Mouse (Mus musculus) heart, embryonic 14.5 days (tissue): ENCODE results near the gene Dock6. TPM values are rescaled to one million over a fixed set of nuclear protein-coding genes. Genes with fewer than 3 reads are reported as not detected.

Experiments used
- ATAC-seq: fragments of 200-750 bp; cut with Nextera tagmentation; 2 replicates; pipeline ENCODE4 v1.8.0; 2017; ENCODE audit warnings: low read depth, moderate TSS enrichment; ENCODE audit not compliant: insufficient number of reproducible peaks, insufficient read depth, low FRiP score
- H3K27ac ChIP-seq, 2 experiments: fragments of 200-500 bp in 1 of 2; fragments of 300-500 bp in 1 of 2; sonication (generic) in 1 of 2; replicated peaks in 1 of 2; 2 replicates each; pipeline ENCODE4 v1.5.1; 2012 to 2014; ENCODE audit warnings: low read depth in 2 of 2, low read length in 2 of 2, control low read depth in 1 of 2, mild to moderate bottlenecking in 1 of 2, mixed read lengths in 1 of 2; ENCODE audit not compliant: control insufficient read depth in 1 of 2, insufficient read depth in 1 of 2
- H3K27me3 ChIP-seq: fragments of 300-500 bp; sonication (generic); 2 replicates; pipeline ENCODE4 v1.6.1; 2014; ENCODE audit warnings: mild to moderate bottlenecking, low read length, control low read depth; ENCODE audit not compliant: control insufficient read depth, insufficient read depth
- H3K36me3 ChIP-seq: fragments of 300-500 bp; sonication (generic); 2 replicates; pipeline ENCODE4 v1.6.1; 2014; ENCODE audit warnings: mild to moderate bottlenecking, control low read depth, low read length, mixed read lengths; ENCODE audit not compliant: control insufficient read depth, insufficient read depth
- H3K4me1 ChIP-seq, 2 experiments: fragments of 200-500 bp in 1 of 2; fragments of 300-500 bp in 1 of 2; sonication (generic) in 1 of 2; 2 replicates each; pipeline ENCODE4 v1.6.1; 2012 to 2014; ENCODE audit warnings: low read length in 2 of 2, control low read depth in 1 of 2, mixed read lengths in 1 of 2; ENCODE audit not compliant: control insufficient read depth in 2 of 2, insufficient read depth in 2 of 2
- H3K4me2 ChIP-seq: fragments of 300-500 bp; sonication (generic); 2 replicates; pipeline ENCODE4 v1.6.1; 2014; ENCODE audit warnings: mild to moderate bottlenecking, low read length
- H3K4me3 ChIP-seq, 2 experiments: fragments of 200-500 bp in 1 of 2; fragments of 300-500 bp in 1 of 2; sonication (generic) in 1 of 2; 2 replicates each; pipeline ENCODE4 v1.5.1; 2012 to 2014; ENCODE audit warnings: low read length in 2 of 2, mild to moderate bottlenecking in 2 of 2, control low read depth in 1 of 2, low read depth in 1 of 2, moderate library complexity in 1 of 2; ENCODE audit not compliant: control insufficient read depth in 1 of 2, insufficient read depth in 1 of 2
- H3K9ac ChIP-seq: fragments of 300-500 bp; sonication (generic); 2 replicates; pipeline ENCODE4 v1.6.1; 2014; ENCODE audit warnings: mild to moderate bottlenecking, low read length
- H3K9me3 ChIP-seq: fragments of 300-500 bp; sonication (generic); 2 replicates; pipeline ENCODE4 v1.6.1; 2016; ENCODE audit warnings: low read length, control low read depth; ENCODE audit not compliant: control insufficient read depth
- WGBS: fragments of 180-500 bp; shearing (Covaris S2); extraction: QIAGEN DNeasy Blood & Tissue Kit; methylation state at CpG from one replicate; pipeline ENCODE4 v1.1.7; 2014; 5-methylcytosine and 5-hydroxymethylcytosine counted together
- polyA plus RNA-seq: library from polyadenylated mRNA; unstranded; fragments of >200 nt; fragmentation: Nextera tagmentation; extraction: Ambion mirVana; gene quantifications from 2 replicates; pipeline ENCODE4 v1.2.1, GENCODE M21; 2014

The Dock6 gene
- polyA plus RNA-seq, 1 experiment from 2014 or later, result 44.5 TPM

DNA sequence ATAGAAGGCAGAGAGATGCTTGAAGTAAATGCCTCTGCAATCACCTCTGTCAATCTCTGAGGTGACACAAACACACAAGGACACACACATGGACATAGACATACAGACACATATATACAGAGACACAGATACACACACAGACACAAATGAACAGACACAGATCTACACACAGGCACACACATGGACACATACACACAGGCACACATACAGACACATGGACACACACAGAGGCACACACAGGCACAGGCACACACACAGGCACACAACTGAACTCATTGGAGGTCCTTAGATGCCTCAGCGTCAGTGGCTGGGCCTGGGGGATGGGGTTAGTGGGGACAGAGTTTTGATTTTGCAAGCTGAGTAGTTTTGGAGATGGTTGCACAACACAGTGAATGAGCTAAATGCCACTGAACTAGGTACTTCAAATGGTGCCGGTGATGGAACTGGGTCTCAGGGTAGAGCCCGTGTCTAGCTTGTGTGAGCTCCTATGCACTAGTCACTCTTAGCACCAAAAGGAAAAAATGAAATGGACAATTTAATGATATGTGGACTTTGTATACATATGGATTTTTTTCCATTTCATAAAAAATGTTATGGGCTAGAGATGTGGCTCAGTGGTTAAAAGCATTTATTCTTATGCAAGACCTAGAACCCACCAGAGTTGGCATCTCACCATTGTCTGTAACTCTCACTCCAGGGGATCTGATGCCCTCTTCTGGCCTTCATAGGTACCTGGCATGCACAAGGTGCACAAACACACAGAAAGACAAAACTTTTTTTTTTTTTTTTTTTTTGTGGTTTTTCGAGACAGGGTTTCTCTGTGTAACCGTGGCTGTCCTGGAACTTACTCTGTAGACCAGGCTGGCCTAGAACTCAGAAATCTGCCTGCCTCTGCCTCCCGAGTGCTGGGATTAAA, 88.1 kb downstream of the Dock6 start:
- H3K4me1 ChIP-seq, result peaks cover 21 to 33% of the 10 kb centered on the region in 2 experiments
- H3K27ac ChIP-seq, result no peak overlapping the region
- no peak for ATAC-seq

DNA sequence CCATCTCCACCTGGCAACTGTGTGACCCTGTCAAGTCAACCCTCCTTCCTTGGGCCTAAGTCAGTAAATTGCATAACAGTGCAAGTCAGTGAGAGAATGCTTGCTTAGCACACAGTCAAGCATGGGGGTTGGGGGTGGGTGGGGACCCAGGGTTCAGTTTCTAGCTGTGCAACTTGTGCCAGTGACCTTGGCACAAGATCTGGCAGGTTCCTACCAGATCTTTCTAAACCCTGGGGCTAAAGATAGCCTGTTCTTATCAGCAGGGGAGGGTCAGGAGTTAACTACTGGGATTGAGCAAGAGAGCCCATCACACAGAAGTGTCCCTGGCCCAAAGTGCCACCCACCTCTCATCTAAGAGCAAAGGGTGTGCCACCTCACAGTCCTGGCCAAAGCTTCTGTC, 90.3 kb downstream of the Dock6 start:
- ATAC-seq, result no peak
- no peak overlapping the region for H3K4me3 ChIP-seq
- no peak overlapping the region for H3K4me2 ChIP-seq
- H3K27ac ChIP-seq, result peak overlapping the region; percentile 43 to 64
- H3K9ac ChIP-seq, result no peak overlapping the region
- H3K27me3 ChIP-seq, result no peaks in the 10 kb centered on the region
- H3K36me3 ChIP-seq, result peaks cover 11% of the 10 kb centered on the region
- no peaks in the 10 kb centered on the region for H3K9me3 ChIP-seq
- peaks cover 13 to 25% of the 10 kb centered on the region in 2 experiments for H3K4me1 ChIP-seq

More for the DNA sequence above, 88.1 kb downstream of the Dock6 start:
- H3K9ac ChIP-seq, result no peak overlapping the region
- peaks cover 33% of the 10 kb centered on the region for H3K36me3 ChIP-seq
- H3K27me3 ChIP-seq, result no peaks in the 10 kb centered on the region
- H3K4me2 ChIP-seq, result no peak overlapping the region
- 86% methylated on average over 6 of the region's 6 CpGs for WGBS
- no peaks in the 10 kb centered on the region for H3K9me3 ChIP-seq
- no peak overlapping the region for H3K4me3 ChIP-seq

DNA sequence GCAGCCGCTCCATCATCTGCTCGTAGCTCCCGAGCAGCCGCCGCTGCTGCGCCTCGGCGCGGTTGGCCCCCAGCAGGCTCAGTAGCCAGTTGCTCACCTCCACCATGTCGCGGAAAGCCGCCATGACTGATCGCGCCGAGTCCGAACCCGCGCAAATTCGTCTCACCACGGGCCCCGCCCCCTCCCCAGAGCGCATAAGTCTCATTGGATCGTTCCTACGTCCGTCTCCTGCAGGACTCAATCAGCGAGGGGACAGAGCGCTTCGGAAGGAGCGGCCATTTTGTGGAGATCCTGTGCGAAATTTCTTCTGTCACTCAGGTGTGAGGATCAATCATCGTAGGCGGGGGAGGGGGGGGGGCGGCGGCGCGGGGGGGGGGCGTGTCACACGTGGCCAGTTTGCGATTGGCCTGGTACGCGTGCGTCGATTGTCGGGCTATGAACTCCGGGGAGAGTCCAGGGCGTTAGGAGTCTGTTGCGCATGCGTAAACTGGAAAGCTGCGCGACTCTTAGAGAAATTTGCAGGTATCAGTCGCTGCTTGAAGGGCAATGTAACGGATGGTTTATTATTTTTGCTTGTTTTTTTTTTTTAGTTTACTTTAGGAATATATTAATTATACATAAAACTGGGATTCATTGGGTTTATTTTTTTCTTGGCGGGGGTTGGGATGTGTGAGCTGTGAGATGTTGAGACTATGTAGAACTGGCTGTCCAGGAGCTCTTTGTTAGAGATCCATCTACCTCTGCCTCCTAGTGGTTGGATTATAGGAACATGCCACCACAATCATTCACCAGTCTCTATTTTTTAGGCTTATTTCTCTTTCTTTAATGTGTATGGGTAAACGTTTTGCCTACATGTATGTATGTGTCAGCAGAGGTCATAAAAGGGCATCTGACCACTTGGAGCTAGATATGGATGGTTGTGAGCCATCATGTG, 92.0 kb downstream of the Dock6 start, which contains the start of gene Spc24:
Gene Spc24, minus strand, starts transcription at position 149 of the 934 bp plus-strand sequence.
- H3K27ac ChIP-seq, result peak within 1 kb of the TSS; percentile 21 to 63; a peak in 3 of 4 replicates
- no peaks in the 10 kb centered on the region for H3K27me3 ChIP-seq
- H3K4me1 ChIP-seq, result peaks cover 13 to 25% of the 10 kb centered on the region in 2 experiments
- ATAC-seq, result peak; percentile 90
- H3K9me3 ChIP-seq, result no peaks in the 10 kb centered on the region
- peak within 1 kb of the TSS; percentile 77 for H3K4me2 ChIP-seq
- H3K36me3 ChIP-seq, result peaks cover 16% of the 10 kb centered on the region
- peak within 1 kb of the TSS; percentile 77 for H3K9ac ChIP-seq
- WGBS, result under 1% methylated on average over 49 of the region's 54 CpGs
- H3K4me3 ChIP-seq, result peak within 1 kb of the TSS; percentile 67 to 87

DNA sequence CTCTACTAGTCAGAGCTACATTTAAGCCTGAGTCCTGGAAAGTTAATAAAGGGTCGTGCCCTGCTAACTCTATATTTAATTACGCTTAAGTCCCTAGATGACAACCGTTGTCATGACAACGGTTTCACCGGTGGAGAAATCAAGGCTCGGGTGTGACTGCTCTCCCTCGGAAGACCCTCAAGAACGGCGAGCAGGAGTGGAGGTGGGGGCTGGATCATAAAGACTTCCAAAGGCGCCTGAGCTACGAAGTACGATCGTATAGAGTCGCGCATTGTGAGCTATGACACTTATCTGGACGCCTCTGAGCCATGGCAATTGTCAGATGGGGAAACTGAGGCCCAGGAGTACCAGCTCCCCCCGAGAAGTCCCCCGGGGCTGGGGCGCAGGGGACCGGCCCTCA, 92.7 kb downstream of the Dock6 start:
- WGBS, result 1% methylated on average over 20 of the region's 20 CpGs

DNA sequence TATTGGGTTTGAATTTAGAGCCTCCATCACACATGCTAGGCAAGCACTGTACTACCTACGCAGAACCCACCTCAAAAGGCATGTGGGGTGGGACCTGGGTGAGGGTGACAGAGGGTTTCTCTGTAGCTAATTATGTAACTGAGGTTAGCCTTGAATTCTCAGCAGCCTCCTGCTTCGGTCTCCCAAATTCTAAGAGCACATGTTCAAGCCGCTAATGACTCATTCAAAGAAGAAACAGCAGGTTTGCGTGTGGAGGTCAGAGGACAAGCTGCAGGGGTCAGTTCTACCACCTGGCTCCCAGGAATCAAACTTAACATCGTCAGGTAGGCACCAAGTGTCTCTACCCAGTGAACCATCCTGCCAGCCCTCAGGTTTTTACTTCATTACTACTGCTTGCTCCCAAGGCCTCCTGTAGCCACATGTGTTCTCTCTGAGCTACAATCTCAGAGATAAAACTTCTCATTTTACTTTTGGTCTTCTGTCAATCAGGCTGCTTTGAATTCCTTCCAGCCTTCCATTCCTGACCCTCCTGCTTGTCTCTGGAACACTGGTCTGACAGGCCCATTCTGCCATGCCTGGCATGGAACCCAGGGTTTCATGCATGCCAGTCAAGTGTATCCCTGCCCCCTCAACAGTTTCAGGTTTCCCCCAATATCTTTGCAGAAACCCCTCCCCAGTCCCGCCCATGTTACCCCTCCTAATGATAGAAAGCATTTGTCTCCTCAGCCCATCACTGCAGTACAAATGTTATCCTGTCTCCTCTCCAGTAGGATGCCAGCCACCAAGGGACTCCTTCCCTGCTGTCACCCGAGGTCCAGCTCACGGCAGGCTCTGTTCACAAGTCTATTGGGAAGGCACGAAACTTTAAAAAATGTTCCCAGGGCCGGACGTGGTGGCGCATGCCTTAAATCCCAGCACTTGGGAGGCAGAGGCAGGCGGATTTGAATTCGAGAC, 93.6 kb downstream of the Dock6 start:
- WGBS, result 52% methylated on average over 14 of the region's 14 CpGs
- Histone ChIP-seq H3K4me1 (peaks cover 25 to 36% of the 10 kb centered on the region in 2 experiments), H3K36me3 (peaks cover 26% of the 10 kb centered on the region), H3K27me3 (no peaks in the 10 kb centered on the region), H3K4me3 (peak overlapping the region; percentile 67 to 87), H3K9ac (peak overlapping the region; percentile 77; the same call in 1 of the 2 replicates), H3K9me3 (no peaks in the 10 kb centered on the region), H3K27ac (no peak overlapping the region), H3K4me2 (peak overlapping the region; percentile 77)
- ATAC-seq, result no peak

More for the DNA sequence above, 92.7 kb downstream of the Dock6 start:
- Histone ChIP-seq H3K27me3 (no peaks in the 10 kb centered on the region), H3K9ac (peak overlapping the region; percentile 77), H3K36me3 (peaks cover 20% of the 10 kb centered on the region), H3K9me3 (no peaks in the 10 kb centered on the region), H3K4me1 (peaks cover 17 to 28% of the 10 kb centered on the region in 2 experiments), H3K27ac (peak overlapping the region in 1 of 2 experiments; percentile 2; a peak in 1 of 4 replicates), H3K4me2 (peak overlapping the region; percentile 77), H3K4me3 (peak overlapping the region; percentile 67 to 87)
- no peak for ATAC-seq

DNA sequence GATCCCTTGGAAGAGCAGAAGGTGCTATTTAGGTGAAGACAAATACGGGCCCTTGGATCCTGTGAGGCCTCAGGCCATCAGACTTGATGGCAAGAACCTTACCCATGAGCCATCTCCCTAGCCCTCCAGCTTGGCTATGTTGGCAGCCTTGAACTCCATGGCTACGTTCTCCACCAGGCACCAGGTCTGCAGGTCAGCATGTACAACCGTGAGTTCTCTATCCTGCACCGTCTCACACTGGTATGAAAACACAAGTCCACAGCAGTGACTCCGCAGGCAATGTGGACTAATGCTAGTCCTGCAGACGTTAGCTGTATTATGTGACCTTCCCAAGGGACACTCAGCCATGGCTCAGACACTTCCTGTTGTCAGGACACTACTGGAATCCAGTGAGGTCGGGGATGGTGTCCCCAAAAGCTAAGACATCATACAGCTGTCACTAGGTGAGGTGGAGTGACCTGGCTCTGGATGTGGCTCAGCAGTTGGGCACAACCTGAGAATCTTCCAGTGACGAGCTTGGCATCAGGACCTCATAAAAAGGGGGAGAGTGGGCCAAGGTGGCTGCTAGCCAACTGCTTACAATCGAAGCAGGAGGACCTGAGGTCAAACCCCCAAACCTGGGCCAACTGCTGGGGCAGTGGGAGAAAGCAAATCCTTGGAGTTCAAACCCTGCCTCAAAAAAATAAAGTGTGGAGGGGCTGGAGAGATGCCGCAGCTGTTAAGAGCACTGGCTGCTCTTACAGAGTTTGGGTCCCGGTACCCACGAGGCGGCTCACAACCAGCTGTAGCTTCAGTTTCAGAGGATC, 97.7 kb downstream of the Dock6 start:
- 63% methylated on average over 13 of the region's 13 CpGs for WGBS
- Histone ChIP-seq H3K36me3 (peaks cover 29% of the 10 kb centered on the region), H3K27me3 (no peaks in the 10 kb centered on the region), H3K9ac (no peak overlapping the region), H3K9me3 (no peaks in the 10 kb centered on the region), H3K4me1 (peaks cover 32 to 48% of the 10 kb centered on the region in 2 experiments), H3K4me3 (no peak overlapping the region), H3K4me2 (no peak overlapping the region), H3K27ac (peak overlapping the region; percentile 12 to 64)
- ATAC-seq, result no peak
